Mouse (Mus musculus): Measurements from ENCODE around the gene Trpv2. TPM values are rescaled to one million over a fixed set of nuclear protein-coding genes. Genes with fewer than 3 reads are reported as not detected.
A peak's percentile ranks its signal among the peaks of the same experiment; 100 is the strongest.

Gene Trpv2
- polyA plus RNA-seq, 1 experiment from 2014 or later = 5.5 TPM

- Histone ChIP-seq H3K9ac (peak overlapping the region; percentile 86), H3K36me3 (replicated peaks) (peaks cover 49% of the 10 kb centered on the region), H3K4me1 (replicated peaks) (peaks cover 44% of the 10 kb centered on the region), H3K27ac (replicated peaks) (peak overlapping the region; percentile 95), H3K27me3 (no peaks in the 10 kb centered on the region), H3K4me2 (peak overlapping the region; percentile 76), H3K4me3 (replicated peaks) (peak overlapping the region; percentile 87), H3K9me3 (replicated peaks) (no peaks in the 10 kb centered on the region)
- 21% methylated on average over 3 of the region's 3 CpGs for WGBS (ENCODE audit: insufficient replicate concordance)
- ATAC-seq (ENCODE audit: insufficient read depth) = no peak
Measured at GRCm38 (mm10) chr11:62604886-62605618, 30.8 kb downstream of the Trpv2 start.

DNA sequence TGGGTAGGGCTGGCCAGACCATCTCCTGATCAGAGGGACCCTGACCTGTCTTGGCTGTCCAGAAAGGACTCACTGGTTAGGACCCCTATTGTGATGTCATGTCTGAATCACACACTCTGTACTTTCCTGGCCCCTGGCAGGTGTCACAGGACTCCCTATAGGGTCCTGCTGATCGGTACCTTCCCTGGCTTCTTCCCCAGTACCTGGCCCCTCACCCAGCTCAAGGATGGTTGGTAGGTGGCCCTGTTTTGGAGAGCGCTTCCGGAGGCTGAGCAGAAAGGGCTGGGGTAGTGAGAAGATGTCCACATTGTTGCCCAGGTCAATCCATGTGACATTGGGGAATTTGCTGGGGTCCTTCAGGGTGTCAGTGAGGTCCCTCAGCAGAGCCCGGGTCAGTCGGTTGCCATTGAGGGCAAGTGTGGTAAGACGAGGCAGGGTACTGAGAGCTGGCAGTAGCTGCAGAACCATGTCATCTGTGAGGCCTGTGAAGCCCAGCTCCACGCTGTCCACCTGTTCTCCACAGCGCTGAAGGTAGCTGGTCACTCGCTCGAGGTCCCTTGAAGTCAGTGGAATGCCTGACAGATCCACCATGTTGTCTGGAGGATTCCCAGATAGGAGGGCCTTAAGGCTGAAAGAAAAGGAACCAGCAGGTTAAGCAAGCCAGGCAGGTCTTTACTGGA lies 31.5 kb downstream of the Trpv2 start:
- Histone ChIP-seq H3K36me3 (replicated peaks) (peaks cover 49% of the 10 kb centered on the region), H3K4me2 (peak overlapping the region; percentile 76), H3K9ac (peak overlapping the region; percentile 6; the same call in 1 of the 2 replicates), H3K27ac (replicated peaks) (peak overlapping the region; percentile 95), H3K27me3 (no peaks in the 10 kb centered on the region), H3K9me3 (replicated peaks) (no peaks in the 10 kb centered on the region), H3K4me3 (replicated peaks) (0 out of 2 replicates have a peak overlapping the region, but pooled peaks have one; percentile 6), H3K4me1 (replicated peaks) (peaks cover 44% of the 10 kb centered on the region)
- ATAC-seq (ENCODE audit: insufficient read depth) = peak; percentile 2; the same call in 1 of the 2 replicates
- WGBS (ENCODE audit: insufficient replicate concordance) = 44% methylated on average over 10 of the region's 10 CpGs

DNA sequence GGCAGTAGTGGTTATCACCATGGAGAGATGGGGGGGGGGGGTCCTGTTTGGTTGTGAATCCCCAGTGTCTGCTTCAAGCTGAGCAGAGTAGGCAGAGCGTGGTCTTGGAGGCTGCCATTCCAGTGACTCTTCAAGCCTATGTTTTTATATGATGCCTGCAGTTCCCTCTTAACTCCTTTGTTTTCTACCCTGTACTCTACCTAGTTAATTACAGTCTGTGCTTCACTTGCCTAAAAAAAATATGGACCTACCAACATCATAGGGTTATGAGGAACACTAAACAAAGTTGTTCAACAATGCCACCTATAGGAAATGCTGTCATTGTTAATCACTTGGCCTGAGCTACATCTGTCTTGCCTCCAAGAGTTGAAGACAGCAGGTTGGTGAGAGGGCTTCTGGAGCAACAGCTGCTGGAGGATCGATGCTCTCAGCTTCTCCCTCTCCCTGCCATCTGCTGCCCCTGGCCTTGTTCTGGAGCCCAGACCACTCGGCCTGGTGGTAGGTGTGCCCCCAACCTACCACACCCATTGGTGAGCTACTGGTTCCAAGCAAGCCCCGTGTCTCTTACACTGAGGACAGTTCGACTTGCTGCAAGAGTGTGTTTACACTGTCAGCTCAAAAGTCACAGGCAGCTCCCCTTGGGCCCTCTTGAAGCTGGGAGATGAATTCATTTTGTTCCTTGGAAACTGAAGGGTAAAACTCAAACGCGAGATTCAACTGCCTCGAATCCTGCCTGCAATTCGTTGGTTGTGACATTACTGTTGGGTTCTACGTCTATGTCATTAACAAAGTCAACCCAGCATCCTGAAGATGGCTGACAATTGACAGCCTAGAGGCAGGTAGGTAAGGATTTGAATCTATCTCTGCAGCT lies 32.2 kb downstream of the Trpv2 start:
- peak overlapping the region; percentile 95 for H3K27ac ChIP-seq (replicated peaks)
- peaks cover 43% of the 10 kb centered on the region for H3K4me1 ChIP-seq (replicated peaks)
- no peak overlapping the region for H3K4me3 ChIP-seq (replicated peaks)
- 49% methylated on average over 10 of the region's 10 CpGs for WGBS (ENCODE audit: insufficient replicate concordance)
- H3K9me3 ChIP-seq (replicated peaks) = no peaks in the 10 kb centered on the region
- H3K4me2 ChIP-seq = no peak overlapping the region
- no peak for ATAC-seq (ENCODE audit: insufficient read depth)
- no peak overlapping the region for H3K9ac ChIP-seq
- no peaks in the 10 kb centered on the region for H3K27me3 ChIP-seq
- H3K36me3 ChIP-seq (replicated peaks) = peaks cover 49% of the 10 kb centered on the region

DNA sequence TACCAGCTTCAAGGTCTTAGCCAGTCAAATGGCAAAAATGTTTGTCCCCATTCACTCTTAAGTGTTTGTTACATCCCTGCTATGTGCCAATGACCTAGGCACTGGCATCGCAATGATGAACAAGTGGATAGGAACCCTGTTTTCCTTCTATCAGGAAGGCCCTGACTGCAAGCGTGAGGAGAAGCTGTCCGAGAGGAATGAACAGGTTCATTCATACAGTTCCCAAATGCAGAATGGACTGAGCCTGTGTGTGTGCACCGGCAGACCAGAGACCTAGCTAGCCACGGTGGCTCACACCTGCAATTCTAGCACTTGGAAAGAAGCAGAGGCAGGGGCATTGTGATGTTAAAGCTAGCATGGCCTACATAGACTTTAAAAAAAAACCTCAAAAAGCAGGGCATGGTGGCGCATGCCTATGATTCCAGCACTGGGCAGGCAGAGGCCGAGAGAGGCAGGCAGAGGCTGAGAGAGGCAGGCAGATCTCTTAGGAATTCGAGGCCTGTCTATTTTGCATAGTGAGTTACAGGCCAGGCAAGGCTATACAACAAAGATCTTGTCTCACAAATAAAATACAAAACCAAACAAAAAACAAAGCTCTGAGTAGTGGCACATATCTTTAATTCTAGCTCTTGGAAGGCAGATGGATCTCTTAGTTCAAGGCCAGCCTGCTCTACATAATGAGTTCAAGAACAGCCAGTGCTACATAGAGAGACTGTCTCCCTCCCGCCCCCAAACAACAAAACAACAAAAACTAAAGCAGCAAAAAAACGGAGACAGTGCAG lies 33.1 kb downstream of the Trpv2 start:
- WGBS (ENCODE audit: insufficient replicate concordance) = 74% methylated on average over 10 of the region's 10 CpGs
- H3K27ac ChIP-seq (replicated peaks) = no peak overlapping the region
- no peak overlapping the region for H3K4me2 ChIP-seq
- peaks cover 35% of the 10 kb centered on the region for H3K4me1 ChIP-seq (replicated peaks)
- peaks cover 49% of the 10 kb centered on the region for H3K36me3 ChIP-seq (replicated peaks)
- no peak for ATAC-seq (ENCODE audit: insufficient read depth)
- no peak overlapping the region for H3K9ac ChIP-seq
- H3K9me3 ChIP-seq (replicated peaks) = no peaks in the 10 kb centered on the region
- no peaks in the 10 kb centered on the region for H3K27me3 ChIP-seq
- H3K4me3 ChIP-seq (replicated peaks) = no peak overlapping the region

DNA sequence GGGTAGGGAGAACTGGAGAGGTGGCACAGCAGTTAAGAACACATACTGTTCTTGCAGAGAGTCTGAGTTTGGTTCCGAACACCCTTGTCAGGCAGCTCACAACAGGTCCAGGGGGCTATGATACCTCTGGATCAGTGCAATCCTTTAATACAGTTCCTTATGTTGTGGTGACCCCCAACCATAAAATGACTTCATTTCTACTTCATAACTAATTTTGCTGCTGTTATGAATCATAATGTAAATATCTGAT lies 33.6 kb downstream of the Trpv2 start:
- no peak overlapping the region for H3K9ac ChIP-seq
- H3K4me3 ChIP-seq (replicated peaks) = no peak overlapping the region
- H3K9me3 ChIP-seq (replicated peaks) = no peaks in the 10 kb centered on the region
- peaks cover 49% of the 10 kb centered on the region for H3K36me3 ChIP-seq (replicated peaks)
- peaks cover 35% of the 10 kb centered on the region for H3K4me1 ChIP-seq (replicated peaks)
- no peak overlapping the region for H3K27ac ChIP-seq (replicated peaks)
- ATAC-seq (ENCODE audit: insufficient read depth) = no peak
- no peak overlapping the region for H3K4me2 ChIP-seq
- no peaks in the 10 kb centered on the region for H3K27me3 ChIP-seq
- WGBS (ENCODE audit: insufficient replicate concordance) = 90% methylated on average over 1 of the region's 1 CpGs

DNA sequence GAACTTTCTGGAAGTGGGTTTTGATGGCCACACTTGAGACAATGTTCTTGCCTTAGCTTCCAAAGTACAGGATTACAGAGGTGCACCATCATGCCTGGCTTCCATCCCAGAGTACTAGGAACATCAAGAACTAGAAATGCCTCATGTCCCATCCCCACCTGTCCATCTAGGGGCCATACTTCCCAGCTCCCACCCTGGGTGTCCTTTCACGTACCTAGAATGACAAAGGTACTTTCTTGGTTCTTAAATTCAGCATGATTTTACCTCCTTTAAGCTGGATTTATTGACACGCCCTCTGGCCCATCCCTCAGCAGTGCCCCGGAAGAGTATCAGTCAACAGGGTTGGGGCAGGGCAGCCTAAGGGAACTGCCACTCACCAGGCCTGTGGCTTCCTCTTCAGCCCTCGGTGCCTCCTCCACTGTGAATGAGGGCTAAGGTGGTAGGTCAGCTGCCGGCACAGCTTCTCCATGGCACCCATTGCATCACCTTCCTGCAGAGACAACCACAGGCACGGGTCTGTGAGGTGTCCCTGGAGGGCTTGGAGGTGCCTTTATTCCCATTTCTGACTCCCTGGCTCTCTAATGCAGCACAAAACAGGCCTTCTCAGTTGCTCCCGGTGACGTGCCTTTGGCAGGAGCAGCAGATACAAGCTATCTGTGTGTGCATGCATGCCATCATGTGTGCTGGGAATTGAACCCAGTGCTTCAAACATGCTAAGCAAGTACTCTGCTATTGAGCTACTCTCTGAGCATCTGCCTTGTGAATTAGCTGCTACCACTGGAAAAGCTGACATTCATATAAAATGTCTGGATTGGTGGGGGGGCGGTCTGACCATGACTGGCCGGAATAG lies 34.8 kb downstream of the Trpv2 start:
- H3K4me1 ChIP-seq (replicated peaks) = peaks cover 35% of the 10 kb centered on the region
- no peak overlapping the region for H3K27ac ChIP-seq (replicated peaks)
- no peak for ATAC-seq (ENCODE audit: insufficient read depth)
- H3K36me3 ChIP-seq (replicated peaks) = peaks cover 45% of the 10 kb centered on the region
- H3K9ac ChIP-seq = no peak overlapping the region
- H3K4me2 ChIP-seq = no peak overlapping the region
- no peaks in the 10 kb centered on the region for H3K9me3 ChIP-seq (replicated peaks)
- no peaks in the 10 kb centered on the region for H3K27me3 ChIP-seq
- no peak overlapping the region for H3K4me3 ChIP-seq (replicated peaks)
- WGBS (ENCODE audit: insufficient replicate concordance) = 52% methylated on average over 10 of the region's 10 CpGs

- Histone ChIP-seq H3K9me3 (replicated peaks) (no peaks in the 10 kb centered on the region), H3K4me1 (replicated peaks) (peaks cover 23% of the 10 kb centered on the region), H3K27me3 (no peaks in the 10 kb centered on the region), H3K27ac (replicated peaks) (no peak overlapping the region), H3K4me2 (no peak overlapping the region), H3K9ac (no peak overlapping the region), H3K36me3 (replicated peaks) (peaks cover 32% of the 10 kb centered on the region), H3K4me3 (replicated peaks) (no peak overlapping the region)
- no peak for ATAC-seq (ENCODE audit: insufficient read depth)
- WGBS (ENCODE audit: insufficient replicate concordance) = 76% methylated on average over 6 of the region's 6 CpGs
Measured at GRCm38 (mm10) chr11:62610304-62610703, 36.0 kb downstream of the Trpv2 start.

- Histone ChIP-seq H3K4me1 (replicated peaks) (peaks cover 12% of the 10 kb centered on the region), H3K4me3 (replicated peaks) (no peak overlapping the region), H3K36me3 (replicated peaks) (peaks cover 9% of the 10 kb centered on the region), H3K9ac (no peak overlapping the region), H3K27ac (replicated peaks) (no peak overlapping the region), H3K27me3 (no peaks in the 10 kb centered on the region), H3K4me2 (no peak overlapping the region), H3K9me3 (replicated peaks) (no peaks in the 10 kb centered on the region)
- 75% methylated on average over 10 of the region's 10 CpGs for WGBS (ENCODE audit: insufficient replicate concordance)
- no peak for ATAC-seq (ENCODE audit: insufficient read depth)
Measured at GRCm38 (mm10) chr11:62612604-62613003, 38.3 kb downstream of the Trpv2 start.

- Histone ChIP-seq H3K27me3 (no peaks in the 10 kb centered on the region), H3K36me3 (replicated peaks) (no peaks in the 10 kb centered on the region; the same call in 1 of the 2 replicates), H3K9me3 (replicated peaks) (no peaks in the 10 kb centered on the region), H3K4me3 (replicated peaks) (no peak overlapping the region), H3K27ac (replicated peaks) (no peak overlapping the region), H3K4me2 (peak overlapping the region; percentile 27), H3K4me1 (replicated peaks) (peaks cover 5% of the 10 kb centered on the region), H3K9ac (no peak overlapping the region)
- ATAC-seq (ENCODE audit: insufficient read depth) = peak; percentile 56
- WGBS (ENCODE audit: insufficient replicate concordance) = 31% methylated on average over 19 of the region's 19 CpGs
Measured at GRCm38 (mm10) chr11:62613657-62614365, 39.5 kb downstream of the Trpv2 start.
